Mouse (Mus musculus) 3T3-L1 (cell line): ENCODE results near the gene Cyth3.

Experiments used
- DNase-seq: peaks from one replicate; pipeline ENCODE4 v3.0.0-alpha.2; 2015; ENCODE audit warnings: low read depth, low spot score

The Cyth3 gene

DNA sequence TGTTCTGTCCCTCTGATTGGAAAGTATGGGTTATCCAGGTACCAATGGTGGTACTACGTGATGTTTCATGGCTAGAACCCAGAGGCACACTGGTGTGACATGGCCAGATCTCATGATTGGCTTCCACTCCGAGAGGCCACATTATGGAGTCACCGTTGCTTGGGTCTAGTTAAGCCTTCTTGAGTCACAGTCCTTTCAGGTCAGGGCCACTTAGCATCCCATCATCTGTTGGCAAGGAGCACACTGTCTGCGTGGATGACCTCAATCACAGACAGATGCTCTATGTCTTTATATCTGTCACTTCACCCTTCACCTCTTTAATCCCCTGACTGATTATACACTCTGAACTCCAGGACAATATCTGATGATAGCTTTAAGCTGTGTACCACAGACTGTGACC, 6.1 kb upstream of the Cyth3 start:
- no peak for DNase-seq

DNA sequence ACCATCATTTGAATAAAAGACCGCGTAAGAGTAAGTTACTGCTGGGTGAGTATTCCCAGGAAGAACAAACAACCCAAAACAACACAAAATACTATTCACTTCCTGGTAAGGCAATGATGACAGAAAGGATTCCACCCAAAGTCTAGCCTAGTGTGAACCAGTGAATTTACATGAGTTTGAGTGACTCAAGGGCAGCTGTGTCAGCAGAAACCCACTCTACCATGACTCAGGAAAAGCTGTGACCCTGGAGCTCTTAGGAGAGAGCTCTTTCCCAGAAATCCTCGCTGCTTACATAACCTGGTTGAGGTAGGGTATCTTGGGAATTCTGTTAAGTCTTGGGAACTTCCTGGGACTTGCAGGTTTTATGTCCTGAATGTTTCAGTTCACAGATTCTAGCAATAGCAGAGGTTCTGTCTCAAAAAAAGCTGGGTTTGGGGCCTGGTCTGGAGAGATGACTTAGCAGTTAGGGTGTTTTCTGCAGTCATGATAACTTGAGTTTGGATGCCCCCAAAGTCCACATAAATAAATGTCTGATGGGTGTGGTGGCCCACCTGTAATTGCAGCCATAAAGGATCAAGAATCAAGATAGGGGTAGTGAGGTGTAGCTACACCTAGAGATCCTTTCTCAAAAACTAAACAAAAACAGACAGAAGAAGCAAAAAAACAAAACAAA, 5.5 kb upstream of the Cyth3 start:
- DNase-seq, result peak; percentile 41

DNA sequence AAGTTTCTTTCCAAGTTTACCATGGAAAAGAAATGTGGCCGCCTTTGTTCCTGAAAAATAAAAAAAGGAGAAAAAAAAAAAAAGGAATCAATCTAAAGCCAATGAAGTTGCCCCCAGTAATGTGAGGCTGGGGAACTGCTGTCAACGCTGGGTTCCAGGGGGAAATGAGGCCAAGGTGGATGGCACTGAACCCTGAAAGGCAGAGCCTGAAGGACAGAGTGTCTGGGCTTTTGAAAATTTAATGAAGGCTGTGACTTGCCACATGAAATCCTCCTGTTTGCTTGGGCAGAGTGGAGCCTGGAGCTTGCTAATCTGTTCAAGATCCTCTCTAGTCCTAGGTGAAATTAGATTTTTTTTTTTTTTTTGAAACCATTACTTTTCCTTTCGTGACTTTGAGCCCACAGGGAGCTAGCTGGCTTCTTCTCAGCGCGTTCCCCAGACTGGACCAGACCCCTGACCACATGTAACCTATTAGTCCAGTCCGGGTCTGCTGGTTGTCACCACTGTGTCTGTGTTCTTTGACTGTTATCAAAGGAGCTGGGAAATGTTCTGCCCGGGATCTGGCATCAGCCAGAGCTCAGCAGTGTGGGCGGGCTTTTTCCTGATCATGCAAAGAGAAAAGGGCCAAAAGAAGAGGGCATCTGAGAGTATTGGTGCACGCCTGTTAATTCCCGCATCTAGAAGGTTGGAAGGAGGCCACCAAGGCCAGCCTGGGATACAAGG, 4.6 kb upstream of the Cyth3 start:
- no peak for DNase-seq

DNA sequence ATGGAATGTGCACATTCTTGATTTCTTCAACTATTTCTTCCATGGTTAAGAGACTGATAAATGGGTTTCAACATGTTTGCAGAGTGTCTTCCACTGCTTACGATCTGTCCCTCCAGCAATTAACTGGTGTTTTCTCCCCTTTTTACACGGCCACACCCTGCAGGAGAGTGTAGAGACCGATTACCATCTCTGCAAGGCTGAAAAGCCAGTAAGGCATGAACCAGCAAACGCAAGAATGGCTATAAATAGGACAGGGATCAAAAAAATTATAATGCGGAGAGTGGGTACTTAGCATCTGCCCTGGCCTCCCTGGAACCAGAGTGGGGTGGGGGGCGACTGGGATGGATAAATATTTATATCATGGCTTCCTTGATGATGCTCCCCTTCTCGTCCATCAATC, 3.7 kb upstream of the Cyth3 start:
- no peak for DNase-seq

DNA sequence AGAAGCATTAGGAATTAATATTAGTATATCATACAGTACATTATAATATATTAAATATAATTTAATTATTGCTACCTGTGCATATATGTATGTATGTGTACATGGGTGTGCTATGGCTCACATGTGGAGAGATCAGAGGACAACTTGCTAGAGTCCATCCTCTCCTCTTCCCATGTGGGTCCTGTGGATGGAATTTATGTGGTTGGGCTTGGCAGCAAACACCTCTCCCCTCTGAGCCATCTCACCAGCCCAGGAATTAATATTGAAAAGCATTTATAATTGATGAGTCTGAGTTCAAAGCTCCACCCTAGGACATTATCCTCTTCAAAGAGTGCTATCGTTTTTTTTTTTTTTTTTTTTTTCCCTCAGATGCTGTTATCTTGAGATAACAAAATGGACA, 2.1 kb upstream of the Cyth3 start:
- no peak for DNase-seq

DNA sequence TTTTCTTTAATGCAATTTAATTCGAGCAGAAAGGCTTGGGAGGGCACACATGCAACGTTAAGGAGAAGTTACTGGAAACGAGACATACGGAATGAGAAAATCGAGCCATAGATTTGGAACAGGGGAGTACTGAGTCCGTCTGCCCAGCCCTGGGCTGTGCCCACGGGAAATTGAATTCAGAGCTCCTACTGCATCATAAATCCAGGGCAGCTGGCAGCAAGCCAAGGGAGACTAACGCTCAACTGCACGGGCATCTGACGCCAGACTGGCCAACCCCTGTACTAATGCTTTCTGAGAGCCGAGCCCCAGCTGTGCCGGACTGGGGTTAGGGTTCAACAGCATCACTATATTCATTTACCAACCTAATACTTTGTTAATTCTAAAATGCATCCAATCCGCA, 1.3 kb upstream of the Cyth3 start:
- no peak for DNase-seq

DNA sequence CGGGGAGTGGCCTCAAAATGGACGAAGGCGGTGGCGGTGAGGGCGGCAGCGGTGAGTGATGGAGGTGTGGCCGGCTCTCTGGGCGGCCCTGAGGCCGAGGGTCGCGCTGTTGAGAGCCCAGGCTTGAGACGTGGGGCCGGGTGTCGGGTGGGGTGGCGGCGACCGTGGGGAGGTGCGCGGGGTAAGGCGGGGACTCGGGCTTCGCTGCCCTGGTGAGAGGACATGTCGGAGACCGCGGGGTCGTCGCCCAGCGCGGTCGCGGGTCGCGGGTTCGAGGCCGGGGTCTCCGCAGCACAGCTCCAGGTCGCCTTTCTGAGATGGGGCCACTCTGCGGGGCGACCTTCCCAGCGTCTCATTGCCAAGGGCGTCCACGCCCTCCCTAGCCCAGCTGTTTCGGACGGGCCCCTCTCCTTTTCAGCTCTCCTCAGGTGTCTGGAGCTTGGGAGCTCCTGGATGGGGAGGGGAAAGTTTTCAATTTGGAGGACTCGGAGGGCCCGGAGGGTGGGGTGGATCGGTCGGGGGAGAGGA, 440 bp downstream of the Cyth3 start:
- DNase-seq, result peak; percentile 45

DNA sequence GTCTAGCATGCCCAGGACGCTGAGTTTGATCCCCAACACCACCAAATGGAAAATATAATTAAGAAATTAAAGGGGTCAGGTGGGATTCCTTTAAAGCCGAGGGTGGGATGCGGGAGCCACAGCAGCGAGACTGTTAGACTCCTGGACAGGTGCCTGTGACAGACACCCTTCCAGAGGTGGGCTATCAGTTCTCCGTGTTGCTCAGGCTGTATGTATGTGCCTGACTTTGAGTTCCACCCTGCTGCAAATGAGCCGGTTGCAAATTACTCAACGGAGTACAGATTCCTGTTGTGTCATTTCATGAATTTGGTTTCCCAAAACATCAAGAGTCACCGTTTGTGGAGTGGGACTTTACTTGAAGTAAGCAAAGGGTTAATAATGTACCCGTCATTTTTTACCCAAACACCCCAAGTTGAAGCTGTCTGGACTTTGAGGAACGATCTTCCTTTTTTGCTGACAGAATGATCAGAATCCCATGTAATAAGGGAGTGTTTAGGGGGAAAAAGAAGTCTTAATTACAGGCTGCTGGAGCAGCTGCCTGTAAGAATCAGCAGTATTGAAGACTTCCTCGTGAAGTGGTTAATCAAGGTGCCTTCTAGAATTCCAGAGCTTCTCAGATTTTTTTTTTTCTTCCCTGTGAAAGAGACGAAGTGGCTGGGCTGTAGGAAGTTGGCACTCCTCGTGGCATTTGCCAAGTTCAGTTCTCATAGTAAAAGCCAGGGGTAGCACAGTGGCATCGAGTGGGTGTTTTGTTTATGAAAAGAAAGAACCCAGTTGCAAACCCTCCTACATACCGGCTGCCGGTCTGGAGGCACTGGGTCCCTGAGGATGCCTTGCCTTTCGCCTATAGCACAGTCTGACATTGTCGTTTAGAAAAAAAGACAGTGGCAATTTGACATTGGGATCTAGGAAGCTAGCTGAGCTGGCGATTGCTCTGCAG, 1.4 kb downstream of the Cyth3 start:
- DNase-seq, result peak; percentile 53

DNA sequence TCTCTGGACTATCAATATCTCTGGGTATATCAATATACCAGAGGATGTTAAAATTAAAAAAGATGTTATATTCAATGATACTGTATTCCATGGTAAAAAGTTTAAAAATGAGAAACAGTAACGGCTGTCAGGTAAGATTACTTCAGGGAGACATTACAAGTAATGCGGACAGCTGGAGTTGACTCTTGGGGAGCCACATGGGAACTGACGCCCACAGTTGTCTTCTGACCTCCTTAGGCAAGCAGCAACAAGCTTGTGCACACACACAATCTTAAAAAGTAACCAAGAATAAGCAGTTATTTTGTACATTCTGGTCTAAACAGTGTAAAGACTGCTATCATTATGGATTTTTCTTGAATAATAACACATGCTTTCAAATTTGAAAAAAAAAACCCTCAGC, 2.2 kb downstream of the Cyth3 start:
- no peak for DNase-seq

DNA sequence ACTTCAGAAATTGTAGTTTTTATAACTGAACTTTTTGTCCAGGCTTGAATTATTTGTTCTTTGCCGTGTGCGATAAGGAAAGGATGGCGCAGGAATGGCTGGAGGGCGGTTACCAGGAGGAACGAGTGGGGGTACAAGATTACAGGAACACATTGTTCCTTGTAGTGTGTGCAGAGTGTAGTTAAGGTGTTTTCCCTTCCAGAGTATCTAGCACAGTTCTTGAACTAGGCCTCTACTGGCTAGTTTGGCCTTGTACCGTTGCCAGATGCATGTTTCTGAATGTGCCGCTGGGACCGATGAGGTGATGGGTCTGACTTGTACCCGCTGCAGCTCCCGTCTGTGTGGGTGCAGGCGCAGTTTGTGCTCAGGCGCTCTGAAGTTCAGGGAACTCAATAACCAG, 3.2 kb downstream of the Cyth3 start:
- DNase-seq, result no peak

DNA sequence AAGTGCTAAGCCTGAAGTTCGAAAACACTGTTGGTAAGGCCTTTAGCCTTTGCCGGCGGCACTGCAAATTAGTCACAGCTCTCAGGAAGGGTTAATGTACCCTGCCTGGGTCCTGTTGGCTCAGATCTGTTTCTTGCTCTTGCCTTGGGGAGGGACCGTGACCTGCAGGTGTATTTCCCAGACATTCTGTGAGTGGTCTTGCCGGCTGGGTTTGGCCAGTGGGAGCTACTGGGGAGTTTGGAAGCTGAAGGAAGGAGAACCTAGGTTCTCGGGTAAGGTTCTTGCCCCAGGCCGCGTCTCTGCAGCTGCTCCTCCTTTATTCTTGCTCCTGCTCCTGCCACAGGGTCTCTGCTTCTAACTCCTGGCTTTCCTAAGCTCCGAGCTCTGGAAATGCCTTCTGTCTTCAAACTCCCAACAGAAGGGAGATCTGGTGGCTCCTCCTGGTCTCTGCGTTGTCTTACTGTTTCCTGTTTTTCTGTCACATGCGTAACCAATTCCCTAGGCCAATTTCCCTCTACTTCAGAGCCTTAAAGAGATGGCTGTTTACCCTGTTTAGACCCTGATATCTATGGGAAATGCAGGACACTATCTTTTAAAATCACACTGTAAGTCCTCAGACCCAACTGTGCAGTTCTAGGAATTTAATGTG, 3.8 kb downstream of the Cyth3 start:
- DNase-seq, result no peak

DNA sequence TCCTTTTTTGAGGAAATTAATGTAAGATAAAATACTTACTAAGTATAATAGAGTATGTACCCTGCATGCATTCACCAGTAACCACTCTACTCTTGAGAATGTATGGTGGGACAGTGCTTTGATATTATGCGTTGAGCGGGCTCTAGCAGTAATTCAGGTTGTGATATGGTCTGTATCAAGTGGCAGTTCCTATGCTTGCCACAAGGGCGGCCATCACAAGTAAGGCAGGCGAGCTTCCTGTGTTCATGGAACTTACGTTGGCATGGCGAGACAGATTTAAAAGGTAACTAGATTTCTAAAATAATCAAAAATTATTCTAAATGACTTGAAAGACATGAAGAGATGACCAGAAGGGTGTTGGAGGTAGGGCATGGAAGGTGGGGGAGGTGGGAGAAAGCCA, 5.3 kb downstream of the Cyth3 start:
- no peak for DNase-seq

DNA sequence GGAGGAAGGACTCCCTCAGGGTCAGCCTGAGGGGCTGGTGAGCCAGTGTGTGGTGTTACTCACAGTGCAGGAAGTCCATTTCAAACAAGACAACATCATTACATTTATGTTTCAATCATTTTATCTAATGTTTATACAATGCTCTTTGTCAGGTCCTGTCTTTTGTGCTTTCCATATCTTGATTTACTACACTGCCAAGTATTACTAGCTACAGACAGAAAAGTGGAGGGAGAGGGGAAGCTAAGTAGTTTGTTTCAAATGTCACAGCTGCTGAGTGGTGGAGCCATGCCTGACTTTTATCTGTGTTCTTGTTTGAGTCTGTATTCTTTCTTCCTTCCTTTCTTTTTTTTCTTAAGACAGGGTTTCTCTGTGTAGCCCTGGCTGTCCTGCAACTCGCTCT, 5.7 kb downstream of the Cyth3 start:
- no peak for DNase-seq

DNA sequence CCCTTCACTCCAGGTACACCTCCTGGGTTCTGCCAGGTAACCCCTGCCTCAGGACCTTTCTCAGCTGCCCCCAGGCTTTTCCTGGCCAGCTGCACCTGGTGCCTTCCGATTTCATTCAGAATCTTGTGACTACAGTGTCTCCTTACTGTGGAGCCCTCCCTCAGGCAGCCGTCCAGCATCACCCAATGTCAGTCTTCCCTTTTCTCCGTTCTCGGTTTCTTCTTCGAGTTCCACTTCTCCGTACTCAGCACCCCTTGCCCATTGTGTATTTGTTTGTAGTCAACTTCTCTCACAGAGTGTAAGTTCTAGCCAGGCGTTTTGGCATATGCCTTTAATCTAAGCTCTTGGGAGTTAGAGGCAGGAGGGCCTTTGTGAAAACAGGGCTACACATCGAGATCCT, 7.4 kb downstream of the Cyth3 start:
- DNase-seq, result no peak

DNA sequence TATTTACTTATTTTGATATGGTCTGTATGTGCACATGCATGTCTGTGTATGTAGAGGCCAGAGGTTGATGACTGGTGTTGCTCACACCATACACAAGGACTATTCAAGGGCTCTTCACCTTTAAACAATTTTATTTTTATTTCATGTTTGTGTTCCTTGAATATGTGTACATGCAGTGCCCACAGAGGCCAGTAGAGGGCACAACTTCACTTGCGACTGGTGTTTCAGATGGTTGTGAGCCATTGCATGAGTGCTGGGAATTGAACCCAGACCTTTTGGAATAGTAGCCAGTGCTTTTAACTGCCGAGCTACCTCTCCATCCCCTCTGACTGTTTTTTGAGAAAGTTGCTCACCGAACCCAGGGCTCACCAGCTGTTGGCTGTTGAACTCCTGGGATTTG, 8.0 kb downstream of the Cyth3 start:
- DNase-seq, result no peak

DNA sequence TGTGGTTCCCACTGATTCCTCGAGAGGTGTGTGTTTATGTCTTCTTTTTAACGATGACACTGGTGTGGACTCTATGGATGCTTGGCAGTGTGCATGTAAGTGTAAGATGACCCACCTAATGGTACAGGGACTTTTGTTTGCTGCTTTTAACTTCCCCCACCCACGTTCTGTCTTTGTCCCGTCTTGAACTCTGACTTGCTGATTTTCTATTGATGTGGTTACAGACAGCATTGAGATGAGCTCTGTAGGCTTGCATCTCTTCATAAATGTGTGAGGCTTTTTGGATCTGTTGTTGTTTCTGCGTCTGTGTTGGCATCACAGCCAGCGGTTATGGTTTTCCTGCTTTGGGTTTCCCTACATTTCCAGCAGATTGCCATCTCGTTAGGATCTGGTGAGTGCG, 8.5 kb downstream of the Cyth3 start:
- no peak for DNase-seq

DNA sequence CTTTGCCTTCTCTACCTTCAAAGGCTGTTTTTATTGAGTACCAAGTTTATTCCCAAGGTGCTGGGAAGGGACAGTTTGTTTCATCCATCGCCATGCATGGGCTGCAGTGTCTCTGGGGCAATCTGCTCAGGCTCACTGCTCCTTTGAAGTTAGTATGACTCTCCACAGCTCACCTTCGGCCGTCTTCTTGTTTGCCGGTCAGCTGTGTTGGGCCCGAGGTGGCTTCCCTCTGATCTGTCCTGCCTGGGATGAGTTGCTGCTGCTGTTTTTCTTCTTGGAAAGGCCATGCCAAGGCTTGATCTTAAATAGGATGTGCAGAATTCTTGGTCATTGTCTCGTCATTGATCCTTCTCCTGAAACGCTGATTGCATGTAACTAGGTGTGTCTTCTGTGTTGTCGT, 9.3 kb downstream of the Cyth3 start:
- DNase-seq, result no peak

DNA sequence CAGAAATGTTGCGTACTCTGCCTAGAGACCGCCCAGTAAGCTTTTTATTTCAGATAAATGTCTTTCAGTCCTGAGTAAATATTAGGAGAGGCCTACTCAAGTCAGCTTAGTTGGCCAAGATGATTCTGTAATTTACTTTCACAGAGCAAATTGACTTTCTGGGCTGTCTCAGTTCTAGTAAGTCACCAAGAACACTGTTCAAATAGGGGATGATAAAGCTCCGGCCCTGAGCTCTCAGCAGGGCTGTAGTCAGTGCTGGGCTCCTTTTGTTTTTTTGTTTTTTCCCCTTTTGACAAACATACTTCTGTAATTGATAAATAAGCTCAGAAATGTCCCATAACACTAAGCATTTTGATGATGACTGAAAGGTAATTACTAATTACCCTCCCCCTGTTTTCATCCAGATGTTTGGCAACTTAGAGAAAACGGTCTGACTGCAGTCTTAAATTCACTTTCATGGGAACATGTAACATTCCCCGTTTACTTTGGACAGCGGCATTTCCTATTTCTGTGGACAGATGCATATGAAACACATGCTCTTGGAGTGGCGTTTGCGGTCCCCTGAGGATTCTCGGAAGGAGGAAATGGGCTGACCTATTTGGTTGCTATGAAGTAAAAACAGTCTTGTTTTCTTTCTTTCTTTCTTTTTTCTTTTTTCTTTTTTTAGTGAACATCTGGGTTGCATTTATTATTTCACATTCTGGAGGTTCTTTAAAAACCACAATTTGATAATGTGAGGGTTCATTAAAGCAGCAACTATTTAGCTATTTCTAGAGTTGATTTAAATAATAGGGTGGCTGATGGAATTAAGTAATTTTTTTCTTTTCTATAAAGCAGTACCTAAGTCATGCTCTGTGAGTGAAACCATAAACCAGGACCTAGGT, 10.7 kb downstream of the Cyth3 start:
- peak; percentile 98 for DNase-seq

DNA sequence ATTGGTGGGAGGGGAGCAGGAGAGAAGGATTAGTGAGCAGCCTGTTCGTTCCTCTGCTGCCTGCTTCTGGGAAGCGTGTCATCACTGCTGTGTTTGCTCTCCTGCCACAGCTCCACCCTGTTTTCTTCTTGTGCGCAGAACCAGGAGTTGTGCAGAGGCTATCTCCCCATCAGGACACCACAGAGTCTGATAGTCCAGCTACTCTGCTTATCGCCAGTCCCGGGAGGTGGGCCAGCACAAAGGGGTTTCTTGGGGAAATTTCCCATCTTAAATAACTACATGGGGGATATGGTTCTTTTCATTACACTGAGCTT, 11.3 kb downstream of the Cyth3 start:
- peak; percentile 80 for DNase-seq

DNA sequence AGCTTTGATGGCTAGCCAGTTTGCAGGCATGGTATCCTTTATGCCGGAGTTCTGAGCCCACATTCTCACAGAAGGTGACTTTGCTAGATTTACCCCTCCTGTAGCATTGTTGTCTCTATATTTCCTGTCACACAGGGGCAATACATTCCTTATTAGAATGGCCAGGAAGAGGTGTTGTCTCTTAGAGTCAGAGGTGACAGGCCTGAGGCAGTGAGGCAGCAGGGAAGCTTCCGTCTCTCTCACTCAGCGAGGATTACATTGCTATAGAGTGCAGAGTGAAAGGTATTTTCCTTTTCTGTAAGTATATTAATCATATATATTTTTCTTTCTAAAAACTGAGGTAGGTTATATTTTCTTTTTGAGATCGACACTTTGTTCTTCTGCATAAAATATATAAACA, 11.6 kb downstream of the Cyth3 start:
- no peak for DNase-seq

DNA sequence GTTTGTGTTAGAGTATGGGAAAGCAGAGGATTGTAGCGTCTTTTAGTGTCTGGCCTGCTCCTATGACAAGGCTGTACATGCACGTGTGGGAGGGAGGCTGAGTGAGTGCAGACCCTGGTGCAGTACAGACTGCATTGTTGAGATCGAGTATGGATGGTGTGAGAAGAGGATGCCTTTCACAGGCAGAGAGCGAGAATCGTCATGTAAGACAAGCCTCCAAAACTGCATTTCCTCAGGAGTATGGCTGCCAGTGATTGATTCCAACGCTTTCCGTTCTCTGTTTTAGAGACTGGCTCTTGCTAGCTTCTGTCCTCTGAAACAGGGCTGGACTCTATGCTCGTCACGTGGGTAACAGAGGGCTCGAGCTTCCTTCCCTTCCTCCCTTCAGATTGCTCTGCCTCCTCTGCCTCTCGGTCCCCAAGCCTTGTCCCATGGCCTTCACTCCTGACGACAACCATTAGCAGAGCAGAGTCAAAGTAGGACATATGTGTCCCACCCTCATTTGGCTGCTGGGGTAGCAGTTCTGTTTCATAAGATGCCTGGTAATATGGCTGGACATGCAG, 12.4 kb downstream of the Cyth3 start:
- no peak for DNase-seq
